Mouse (Mus musculus): ENCODE data around the gene Kdsr.

Kdsr gene

GRCm38 (mm10) chr1:106759572-106760435 lies at the start of gene Kdsr:
Gene Kdsr, minus strand, starts transcription at chr1:106759727.
- DNase-seq (ENCODE audit: extremely low spot score), result peak; percentile 94

- no peak for DNase-seq (ENCODE audit: extremely low spot score)
These were observed 40.4 kb upstream of the Kdsr start for GRCm38 (mm10) chr1:106799931-106800330.

GRCm38 (mm10) chr1:106799406-106799805 lies 39.9 kb upstream of the Kdsr start:
- DNase-seq (ENCODE audit: extremely low spot score), result no peak

- no peak for DNase-seq (ENCODE audit: extremely low spot score)
These were observed 37.7 kb upstream of the Kdsr start for GRCm38 (mm10) chr1:106796987-106797779.

- peak; percentile 91 for DNase-seq (ENCODE audit: extremely low spot score)
These were observed 37.0 kb upstream of the Kdsr start, which contains the start of gene Vps4b for GRCm38 (mm10) chr1:106796542-106796924. Gene Vps4b, minus strand, starts transcription at chr1:106796728.

GRCm38 (mm10) chr1:106795634-106796541 lies 36.4 kb upstream of the Kdsr start:
- peak; percentile 5 for DNase-seq (ENCODE audit: extremely low spot score)

- no peak for DNase-seq (ENCODE audit: extremely low spot score)
These were observed 15.4 kb upstream of the Kdsr start for GRCm38 (mm10) chr1:106774896-106775295.

- no peak for DNase-seq (ENCODE audit: extremely low spot score)
These were observed 14.6 kb upstream of the Kdsr start for GRCm38 (mm10) chr1:106774092-106774491.

- no peak for DNase-seq (ENCODE audit: extremely low spot score)
These were observed 9.2 kb upstream of the Kdsr start for GRCm38 (mm10) chr1:106768773-106769172.

GRCm38 (mm10) chr1:106765771-106766170 lies 6.2 kb upstream of the Kdsr start:
- no peak for DNase-seq (ENCODE audit: extremely low spot score)

- no peak for DNase-seq (ENCODE audit: extremely low spot score)
These were observed 5.3 kb upstream of the Kdsr start for GRCm38 (mm10) chr1:106764846-106765245.

- DNase-seq (ENCODE audit: extremely low spot score), result no peak
These were observed 4.8 kb upstream of the Kdsr start for GRCm38 (mm10) chr1:106764281-106764680.

GRCm38 (mm10) chr1:106760750-106761149 lies 1.2 kb upstream of the Kdsr start:
- no peak for DNase-seq (ENCODE audit: extremely low spot score)

GRCm38 (mm10) chr1:106758734-106759571 lies 574 bp downstream of the Kdsr start:
- DNase-seq (ENCODE audit: extremely low spot score), result peak; percentile 22

GRCm38 (mm10) chr1:106756633-106757032 lies 2.9 kb downstream of the Kdsr start:
- DNase-seq (ENCODE audit: extremely low spot score), result no peak

GRCm38 (mm10) chr1:106752013-106752412 lies 7.5 kb downstream of the Kdsr start:
- DNase-seq (ENCODE audit: extremely low spot score), result no peak

- no peak for DNase-seq (ENCODE audit: extremely low spot score)
These were observed 8.9 kb downstream of the Kdsr start for GRCm38 (mm10) chr1:106750656-106751055.

- no peak for DNase-seq (ENCODE audit: extremely low spot score)
These were observed 10.8 kb downstream of the Kdsr start for GRCm38 (mm10) chr1:106748555-106749315.

- no peak for DNase-seq (ENCODE audit: extremely low spot score)
These were observed 16.5 kb downstream of the Kdsr start for GRCm38 (mm10) chr1:106742980-106743379.

- no peak for DNase-seq (ENCODE audit: extremely low spot score)
These were observed 18.8 kb downstream of the Kdsr start for GRCm38 (mm10) chr1:106740735-106741134.

All from embryo, embryonic 9.5 days (tissue).